Mouse (Mus musculus) bone marrow, adult 2 months (tissue): Measurements from ENCODE around the gene Gm13043. TPM values are rescaled to one million over a fixed set of nuclear protein-coding genes. Genes with fewer than 3 reads are reported as not detected.
"Not testable (repeated sequence)": the region's sequence is repeated elsewhere in the genome, so short reads cannot be mapped to it uniquely, and the experiment has no call there.

ENCODE experiments used
- H3K27ac ChIP-seq: fragments of 200-500 bp; 2 replicates; pipeline ENCODE4 v1.5.1; 2012; ENCODE audit warnings: low read depth, mild to moderate bottlenecking, control low read depth, inconsistent platforms, low read length; ENCODE audit not compliant: control insufficient read depth, poor library complexity, insufficient read depth
- H3K4me1 ChIP-seq: fragments of 200-500 bp; 2 replicates; pipeline ENCODE4 v1.6.1; 2011; ENCODE audit warnings: low read length; ENCODE audit not compliant: control insufficient read depth, insufficient read depth
- H3K4me3 ChIP-seq: fragments of 200-500 bp; replicated peaks from 2 replicates; pipeline ENCODE3; 2011; ENCODE audit warnings: mild to moderate bottlenecking, low read depth, low read length, control low read depth; ENCODE audit not compliant: control insufficient read depth
- CTCF ChIP-seq: fragments of 200-500 bp; IDR thresholded peaks from 2 replicates; pipeline ENCODE4 v1.5.1; 2011; ENCODE audit warnings: low read length, control low read depth; ENCODE audit not compliant: control insufficient read depth, insufficient read depth
- POLR2A ChIP-seq: fragments of 200-500 bp; IDR thresholded peaks from 2 replicates; pipeline ENCODE4 v1.6.1; 2011; ENCODE audit warnings: low read depth, mild to moderate bottlenecking, control low read depth, low read length, borderline replicate concordance; ENCODE audit not compliant: control insufficient read depth
- WGBS: fragments of 180-500 bp; shearing (Covaris S2); methylation state at CpG from one replicate; pipeline ENCODE4 v1.1.7; 2018; 5-methylcytosine and 5-hydroxymethylcytosine counted together
- polyA plus RNA-seq: library from polyadenylated mRNA; stranded (reverse); fragments of >200 nt; gene quantifications from 2 replicates; pipeline ENCODE4 v1.2.4, GENCODE M21; 2011; ENCODE audit warnings: low replicate concordance; ENCODE audit not compliant: missing spikeins, insufficient read depth, insufficient read length

Gene Gm13043
- polyA plus RNA-seq: not detected in 2 replicates

GRCm38 (mm10) chr4:143511043-143511442 lies at the start of gene Gm13043:
Gene Gm13043, plus strand, starts transcription at chr4:143511343.
- Histone ChIP-seq H3K4me3 (no peak within 1 kb of the TSS), H3K4me1 (no peaks in the 10 kb centered on the region), H3K27ac (no peak within 1 kb of the TSS)
- TF ChIP-seq POLR2A (no peak), CTCF (no peak)
- WGBS: 71% methylated on average over 3 of the region's 3 CpGs

DNA sequence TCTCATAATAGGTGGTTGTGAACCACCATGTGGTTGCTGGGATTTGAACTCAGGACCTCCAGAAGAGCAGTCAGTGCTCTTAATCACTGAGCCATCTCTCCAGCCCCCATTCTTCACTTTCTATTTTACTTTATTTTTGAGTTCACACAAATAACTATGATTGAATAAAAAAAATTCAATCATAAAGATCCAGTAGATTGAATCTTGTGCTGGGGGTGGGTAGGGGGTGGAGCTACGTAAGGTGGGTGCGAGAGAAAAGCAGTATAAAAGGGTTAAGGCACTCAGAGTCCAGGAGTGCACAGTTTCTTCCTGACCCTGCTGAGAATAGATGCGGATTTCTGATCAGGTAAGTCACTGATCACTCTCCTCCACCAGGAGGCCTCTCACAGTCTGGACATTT lies 24.5 kb downstream of the Gm13043 start, which contains the start of gene Gm13040:
Gm13040 (plus strand) TSS at position 301 of the 400 bp plus-strand sequence.
- no CpG with 5 or more reads among the region's 3 CpGs for WGBS

GRCm38 (mm10) chr4:143551400-143551799 lies 40.3 kb downstream of the Gm13043 start, which contains the start of the genes BC080695 and Gm13057:
Gene BC080695, plus strand, starts transcription at chr4:143551700.
Gene Gm13057, plus strand, starts transcription at chr4:143551709.
- not testable (repeated sequence) for H3K27ac ChIP-seq, H3K4me1 ChIP-seq, H3K4me3 ChIP-seq
- no CpG with 5 or more reads among the region's 3 CpGs for WGBS

More for the DNA sequence above, 24.5 kb downstream of the Gm13043 start, which contains the start of gene Gm13040:
- not testable (repeated sequence) for H3K27ac ChIP-seq, H3K4me3 ChIP-seq, H3K4me1 ChIP-seq

Other genes with a start within 250 kb of the Gm13043 start
- 14.1 TPM in 1 of 2 replicates, not detected in the other for gene Pdpn, start 211.8 kb upstream of the Gm13043 start, polyA plus RNA-seq
- not detected in 2 replicates for gene Lrrc38, start 161.6 kb upstream of the Gm13043 start, polyA plus RNA-seq
- gene Pramel1, start 116.9 kb upstream of the Gm13043 start, polyA plus RNA-seq: not detected in 2 replicates
- 3.4 and 4.3 TPM in 2 replicates for gene Pramef8, start 98.9 kb upstream of the Gm13043 start, polyA plus RNA-seq
- gene Oog4, start 61.0 kb upstream of the Gm13043 start, polyA plus RNA-seq: not detected in 2 replicates
- gene Gm13040, start 24.6 kb downstream of the Gm13043 start, polyA plus RNA-seq: not detected in 2 replicates
- not detected in 2 replicates for gene BC080695, start 40.4 kb downstream of the Gm13043 start, polyA plus RNA-seq
- gene Gm13057, start 40.4 kb downstream of the Gm13043 start, polyA plus RNA-seq: not detected in 2 replicates
- not detected in 2 replicates for gene Gm13083, start 103.7 kb downstream of the Gm13043 start, polyA plus RNA-seq
- gene Gm13088, start 145.9 kb downstream of the Gm13043 start, polyA plus RNA-seq: not detected in 2 replicates
- gene Gm13089, start 191.4 kb downstream of the Gm13043 start, polyA plus RNA-seq: not detected in 2 replicates
- gene Gm13078, start 208.1 kb downstream of the Gm13043 start, polyA plus RNA-seq: not detected in 2 replicates